Mouse (Mus musculus): ENCODE measurements around the gene Dclk1.

GRCm38 (mm10) chr3:55535591-55536200, 293.5 kb downstream of the Dclk1 start:
- TF ChIP-seq CTCF (IDR thresholded peaks at IDR 0.05; ENCODE audit: borderline replicate concordance, insufficient read depth, low read length) (no peak), POLR2A (IDR thresholded peaks at IDR 0.05; ENCODE audit: low read depth, low read length) (no peak)
